Mouse (Mus musculus): ENCODE results near the gene Park7.

GRCm38 (mm10) chr4:150889955-150890315, 24.3 kb downstream of the Park7 start:
- TF ChIP-seq GATA1 (IDR thresholded peaks at IDR 0.05; ENCODE audit: borderline replicate concordance, low read length): no peak
- TF ChIP-seq FLI1 (IDR thresholded peaks at IDR 0.05; ENCODE audit: low read length): no peak
